Mouse (Mus musculus) embryonic facial prominence, embryonic 11.5 days (tissue): ENCODE data around the gene Mthfd1l. TPM values are rescaled to one million over a fixed set of nuclear protein-coding genes. Genes with fewer than 3 reads are reported as not detected.
"Not testable (repeated sequence)": the region's sequence is repeated elsewhere in the genome, so short reads cannot be mapped to it uniquely, and the experiment has no call there.

ENCODE experiments used
- ATAC-seq: fragments of 200-750 bp; cut with Nextera tagmentation; replicated peaks from 2 replicates; pipeline ENCODE4 v1.8.0; 2017; ENCODE audit warnings: low read depth; ENCODE audit not compliant: insufficient number of reproducible peaks, low FRiP score, low TSS enrichment
- DNase-seq: peaks from one replicate; pipeline ENCODE4 v3.0.0-alpha.2; 2015; ENCODE audit warnings: low spot score
- H3K27ac ChIP-seq: fragments of 300-500 bp; sonication (generic); replicated peaks from 2 replicates; pipeline ENCODE4 v1.5.1; 2014; ENCODE audit warnings: mild to moderate bottlenecking, low read depth, low read length, control low read depth
- H3K27me3 ChIP-seq: fragments of 300-500 bp; sonication (generic); 2 replicates; pipeline ENCODE4 v1.6.1; 2014; ENCODE audit warnings: mild to moderate bottlenecking, low read length, moderate library complexity, mixed read lengths; ENCODE audit not compliant: control insufficient read depth, insufficient read depth
- H3K36me3 ChIP-seq: fragments of 300-500 bp; sonication (generic); replicated peaks from 2 replicates; pipeline ENCODE4 v1.6.1; 2014; ENCODE audit warnings: low read depth, mild to moderate bottlenecking, low read length, moderate library complexity, mixed read lengths; ENCODE audit not compliant: control insufficient read depth, insufficient read depth
- H3K4me1 ChIP-seq: fragments of 300-500 bp; sonication (generic); 2 replicates; pipeline ENCODE4 v1.6.1; 2014; ENCODE audit warnings: low read length, mixed read lengths; ENCODE audit not compliant: control insufficient read depth, insufficient read depth
- H3K4me2 ChIP-seq: fragments of 300-500 bp; sonication (generic); 2 replicates; pipeline ENCODE4 v1.6.1; 2014; ENCODE audit warnings: low read depth, mild to moderate bottlenecking, control low read depth, low read length, moderate library complexity
- H3K4me3 ChIP-seq: fragments of 300-500 bp; sonication (generic); 2 replicates; pipeline ENCODE4 v1.5.1; 2014; ENCODE audit warnings: low read depth, low read length, control low read depth
- H3K9ac ChIP-seq: fragments of 300-500 bp; sonication (generic); replicated peaks from 2 replicates; pipeline ENCODE4 v1.6.1; 2014; ENCODE audit warnings: mild to moderate bottlenecking, control low read depth, low read length
- H3K9me3 ChIP-seq: fragments of 300-500 bp; sonication (generic); replicated peaks from 2 replicates; pipeline ENCODE4 v1.6.1; 2016; ENCODE audit warnings: mild to moderate bottlenecking, low read length, inconsistent platforms, mixed read lengths; ENCODE audit not compliant: control insufficient read depth
- WGBS: fragments of 180-500 bp; shearing (Covaris S2); extraction: QIAGEN DNeasy Blood & Tissue Kit; methylation state at CpG from one replicate; pipeline ENCODE4 v1.1.7; 2014; 5-methylcytosine and 5-hydroxymethylcytosine counted together
- polyA plus RNA-seq: library from polyadenylated mRNA; unstranded; fragments of >200 nt; fragmentation: Nextera tagmentation; extraction: Ambion mirVana; gene quantifications from 2 replicates; pipeline ENCODE4 v1.2.1, GENCODE M21; 2014

Gene Mthfd1l
- polyA plus RNA-seq, 1 experiment from 2014 or later: 13.6 TPM

GRCm38 (mm10) chr10:4113328-4113658 lies 140.4 kb downstream of the Mthfd1l start:
- Histone ChIP-seq H3K36me3 (no peaks in the 10 kb centered on the region), H3K27me3 (no peaks in the 10 kb centered on the region), H3K4me1 (0 out of 2 replicates have a peak, but pooled peaks cover 2% of the 10 kb centered on the region), H3K27ac (no peak overlapping the region), H3K9me3 (no peaks in the 10 kb centered on the region), H3K9ac (no peak overlapping the region), H3K4me3 (no peak overlapping the region), H3K4me2 (no peak overlapping the region)
- 96% methylated on average over 5 of the region's 5 CpGs for WGBS
- no peak for ATAC-seq
- DNase-seq: no peak

GRCm38 (mm10) chr10:4116653-4117052 lies 143.7 kb downstream of the Mthfd1l start:
- H3K27me3 ChIP-seq: no peaks in the 10 kb centered on the region
- H3K4me1 ChIP-seq: no peaks in the 10 kb centered on the region
- H3K9ac ChIP-seq: no peak overlapping the region
- no peak overlapping the region for H3K4me2 ChIP-seq
- no peak for ATAC-seq
- no peak for DNase-seq
- H3K9me3 ChIP-seq: no peaks in the 10 kb centered on the region
- H3K4me3 ChIP-seq: no peak overlapping the region
- no peaks in the 10 kb centered on the region for H3K36me3 ChIP-seq
- H3K27ac ChIP-seq: no peak overlapping the region

GRCm38 (mm10) chr10:4117091-4117490 lies 144.2 kb downstream of the Mthfd1l start:
- H3K4me2 ChIP-seq: no peak overlapping the region
- WGBS: 68% methylated on average over 7 of the region's 7 CpGs
- H3K27me3 ChIP-seq: no peaks in the 10 kb centered on the region
- no peak for DNase-seq
- no peak overlapping the region for H3K4me3 ChIP-seq
- H3K4me1 ChIP-seq: no peaks in the 10 kb centered on the region
- no peak overlapping the region for H3K27ac ChIP-seq
- no peaks in the 10 kb centered on the region for H3K9me3 ChIP-seq
- H3K36me3 ChIP-seq: no peaks in the 10 kb centered on the region
- ATAC-seq: no peak
- no peak overlapping the region for H3K9ac ChIP-seq

- Histone ChIP-seq H3K4me3 (no peak overlapping the region), H3K27ac (no peak overlapping the region), H3K36me3 (no peaks in the 10 kb centered on the region), H3K27me3 (no peaks in the 10 kb centered on the region), H3K9ac (no peak overlapping the region), H3K9me3 (no peaks in the 10 kb centered on the region), H3K4me1 (no peaks in the 10 kb centered on the region), H3K4me2 (no peak overlapping the region)
- ATAC-seq: no peak
- WGBS: 84% methylated on average over 4 of the region's 4 CpGs
- no peak for DNase-seq
Measured at GRCm38 (mm10) chr10:4119287-4119686, 146.4 kb downstream of the Mthfd1l start.

GRCm38 (mm10) chr10:4120708-4121107 lies 147.8 kb downstream of the Mthfd1l start:
- DNase-seq (no peak), ATAC-seq (no peak)
- Histone ChIP-seq H3K4me3 (no peak overlapping the region), H3K4me2 (no peak overlapping the region), H3K27me3 (no peaks in the 10 kb centered on the region), H3K36me3 (no peaks in the 10 kb centered on the region), H3K27ac (no peak overlapping the region), H3K9me3 (no peaks in the 10 kb centered on the region), H3K9ac (no peak overlapping the region), H3K4me1 (no peaks in the 10 kb centered on the region)
- 83% methylated on average over 10 of the region's 10 CpGs for WGBS

GRCm38 (mm10) chr10:4121197-4121596 lies 148.3 kb downstream of the Mthfd1l start:
- ATAC-seq (no peak), DNase-seq (no peak)
- 79% methylated on average over 1 of the region's 1 CpGs for WGBS
- H3K9me3 ChIP-seq: no peaks in the 10 kb centered on the region
- H3K27ac ChIP-seq: no peak overlapping the region
- no peaks in the 10 kb centered on the region for H3K27me3 ChIP-seq
- H3K36me3 ChIP-seq: no peaks in the 10 kb centered on the region
- H3K4me2 ChIP-seq: no peak overlapping the region
- H3K9ac ChIP-seq: no peak overlapping the region
- no peak overlapping the region for H3K4me3 ChIP-seq
- no peaks in the 10 kb centered on the region; the same call in 1 of the 2 replicates for H3K4me1 ChIP-seq

GRCm38 (mm10) chr10:4123280-4123945 lies 150.5 kb downstream of the Mthfd1l start:
- H3K9ac ChIP-seq, H3K4me1 ChIP-seq, H3K4me3 ChIP-seq, ATAC-seq, H3K27ac ChIP-seq, H3K27me3 ChIP-seq, H3K36me3 ChIP-seq, H3K4me2 ChIP-seq, H3K9me3 ChIP-seq, DNase-seq: not testable (repeated sequence)
- 82% methylated on average over 7 of the region's 7 CpGs for WGBS

- H3K9me3 ChIP-seq: no peaks in the 10 kb centered on the region
- H3K4me1 ChIP-seq: no peaks in the 10 kb centered on the region; the same call in none of the 2 replicates
- H3K27me3 ChIP-seq: no peaks in the 10 kb centered on the region
- no peak overlapping the region for H3K27ac ChIP-seq
- DNase-seq: no peak
- H3K4me2 ChIP-seq: no peak overlapping the region
- no peaks in the 10 kb centered on the region for H3K36me3 ChIP-seq
- 54% methylated on average over 1 of the region's 1 CpGs for WGBS
- no peak overlapping the region for H3K9ac ChIP-seq
- no peak overlapping the region for H3K4me3 ChIP-seq
- no peak for ATAC-seq
Measured at GRCm38 (mm10) chr10:4124148-4124547, 151.2 kb downstream of the Mthfd1l start.
